Mouse (Mus musculus) thymus, adult 2 months (tissue): ENCODE data around the gene Epha6. TPM values are rescaled to one million over a fixed set of nuclear protein-coding genes. Genes with fewer than 3 reads are reported as not detected.

ENCODE experiments used
- DNase-seq: peaks from one replicate; pipeline ENCODE4 v3.0.0; 2021
- H3K27ac ChIP-seq: fragments of 200-500 bp; 2 replicates; pipeline ENCODE4 v1.5.1; 2012; ENCODE audit warnings: low read length, control low read depth; ENCODE audit not compliant: control insufficient read depth, insufficient read depth
- H3K27me3 ChIP-seq: fragments of 200-500 bp; 2 replicates; pipeline ENCODE4 v1.6.1; 2012; ENCODE audit warnings: mild to moderate bottlenecking, low read length, moderate library complexity, mixed read lengths; ENCODE audit not compliant: control insufficient read depth, insufficient read depth
- H3K36me3 ChIP-seq: fragments of 200-500 bp; 2 replicates; pipeline ENCODE4 v1.6.1; 2012; ENCODE audit warnings: mild to moderate bottlenecking, low read length, moderate library complexity; ENCODE audit not compliant: control insufficient read depth, insufficient read depth
- H3K4me1 ChIP-seq: fragments of 200-500 bp; replicated peaks from 2 replicates; pipeline ENCODE4 v1.6.1; 2012; ENCODE audit warnings: low read length; ENCODE audit not compliant: control insufficient read depth, insufficient read depth
- H3K4me3 ChIP-seq: fragments of 200-500 bp; 2 replicates; pipeline ENCODE4 v1.5.1; 2012; ENCODE audit warnings: mild to moderate bottlenecking, low read length, control low read depth, moderate library complexity; ENCODE audit not compliant: control insufficient read depth, insufficient read depth
- CTCF ChIP-seq: fragments of 200-500 bp; IDR thresholded peaks from 2 replicates; pipeline ENCODE4 v1.5.1; 2012; ENCODE audit warnings: mild to moderate bottlenecking, control low read depth, low read length, moderate library complexity, borderline replicate concordance; ENCODE audit not compliant: control insufficient read depth, poor library complexity, insufficient read depth; ENCODE audit errors: extremely low read depth
- POLR2A ChIP-seq: fragments of 200-500 bp; IDR thresholded peaks from 2 replicates; pipeline ENCODE4 v1.6.1; 2012; ENCODE audit warnings: mild to moderate bottlenecking, low read length, control low read depth, moderate library complexity; ENCODE audit not compliant: control insufficient read depth, poor library complexity, insufficient read depth; ENCODE audit errors: extremely low read depth
- WGBS: fragments of 180-500 bp; shearing (Covaris S2); methylation state at CpG from one replicate; pipeline ENCODE4 v1.1.7; 2018; 5-methylcytosine and 5-hydroxymethylcytosine counted together
- polyA plus RNA-seq: library from polyadenylated mRNA; depleted of rRNA; stranded (reverse); fragments of >200 nt; gene quantifications from 2 replicates; pipeline ENCODE4 v1.2.3, GENCODE M21; 2012

Gene Epha6
- polyA plus RNA-seq, 1 experiment = not detected

DNA sequence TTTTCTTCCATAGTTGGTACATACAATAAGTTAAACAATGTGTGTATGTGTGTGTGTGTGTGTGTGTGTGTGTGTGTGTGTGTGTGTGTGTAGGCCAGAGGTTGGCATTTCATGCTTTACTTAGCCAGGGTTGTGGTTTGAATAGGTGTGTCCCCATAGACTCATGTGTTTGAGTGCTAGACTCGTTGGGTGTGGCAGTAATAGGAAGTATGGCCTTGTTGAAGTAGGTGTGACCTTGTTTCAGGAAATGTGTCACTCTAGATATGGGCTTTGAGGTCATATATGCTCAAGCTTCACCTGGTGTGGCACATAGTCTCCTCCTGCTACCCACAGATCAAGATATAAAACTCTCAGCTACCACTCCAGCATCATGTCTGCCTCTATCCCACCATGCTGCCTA is 577.0 kb downstream of the Epha6 start:
- WGBS = 21% methylated on average over 1 of the region's 1 CpGs
- Histone ChIP-seq H3K4me1 (no peaks in the 10 kb centered on the region), H3K27ac (no peak overlapping the region), H3K27me3 (no peaks in the 10 kb centered on the region), H3K36me3 (no peaks in the 10 kb centered on the region), H3K4me3 (no peak overlapping the region)
- no peak for DNase-seq
- TF ChIP-seq CTCF (no peak), POLR2A (no peak)

DNA sequence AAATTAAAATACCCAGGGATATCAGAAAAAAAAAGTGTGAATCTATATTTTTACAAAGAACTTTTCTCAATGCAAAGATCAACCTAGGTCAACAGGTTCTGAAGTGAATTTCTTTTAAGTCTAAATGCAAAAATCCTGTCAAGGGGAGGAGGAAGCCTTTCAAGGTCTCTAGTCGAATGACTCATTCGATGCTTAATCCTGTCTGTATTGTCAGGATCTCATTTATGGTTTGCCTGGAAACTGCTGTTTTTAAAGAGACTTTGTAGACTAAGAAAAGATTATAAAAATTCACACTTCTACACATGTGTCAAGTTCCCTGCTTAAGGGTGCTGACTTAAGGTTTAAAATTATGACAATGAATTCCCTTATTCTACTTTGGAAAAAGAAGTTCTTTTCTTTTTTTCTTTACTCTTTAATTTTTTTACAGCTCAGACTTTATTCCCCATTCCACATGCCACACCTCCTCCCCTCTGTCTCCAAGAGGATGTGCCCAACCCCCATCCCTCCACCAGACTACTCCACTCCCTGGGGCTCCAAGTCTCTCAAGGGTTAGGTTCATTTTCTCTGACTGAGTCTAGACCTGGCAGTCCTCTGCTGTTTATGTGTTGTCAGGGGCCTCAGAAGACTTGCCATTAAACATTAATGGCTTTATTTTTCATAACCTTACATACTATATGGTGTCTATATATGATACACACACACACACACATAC is 598.3 kb downstream of the Epha6 start:
- Histone ChIP-seq H3K27me3 (no peaks in the 10 kb centered on the region), H3K4me1 (no peaks in the 10 kb centered on the region), H3K36me3 (no peaks in the 10 kb centered on the region), H3K27ac (no peak overlapping the region), H3K4me3 (no peak overlapping the region)
- TF ChIP-seq CTCF = no peak
- TF ChIP-seq POLR2A = no peak
- no peak for DNase-seq
- 78% methylated on average over 2 of the region's 2 CpGs for WGBS

DNA sequence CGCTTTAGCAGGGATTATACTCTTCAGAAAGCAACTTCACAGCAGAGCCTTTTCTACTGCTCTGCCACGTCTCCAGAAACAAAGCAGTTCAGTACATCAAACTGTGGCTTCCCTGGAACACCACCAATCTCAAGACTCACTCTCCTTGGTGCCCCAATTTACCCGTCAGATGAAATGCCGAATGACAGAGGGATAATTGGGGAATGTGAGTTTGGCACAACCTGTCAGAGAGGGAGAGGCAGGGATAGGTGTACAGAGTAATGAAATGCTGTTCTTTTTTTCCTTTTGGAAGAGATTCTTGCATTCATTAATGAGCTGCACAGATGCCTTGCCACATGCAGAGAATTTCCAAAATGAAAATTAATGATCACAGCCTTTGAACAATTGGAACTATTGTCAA is 635.5 kb downstream of the Epha6 start:
- no peak for TF ChIP-seq POLR2A
- no peak for TF ChIP-seq CTCF
- Histone ChIP-seq H3K4me3 (no peak overlapping the region), H3K27ac (no peak overlapping the region), H3K27me3 (no peaks in the 10 kb centered on the region), H3K4me1 (no peaks in the 10 kb centered on the region), H3K36me3 (no peaks in the 10 kb centered on the region)
- 76% methylated on average over 4 of the region's 4 CpGs for WGBS
- no peak for DNase-seq

GRCm38 (mm10) chr16:59955731-59956130 is 649.6 kb downstream of the Epha6 start:
- no peaks in the 10 kb centered on the region for H3K4me1 ChIP-seq
- 87% methylated on average over 2 of the region's 2 CpGs for WGBS
- H3K4me3 ChIP-seq = no peak overlapping the region
- no peaks in the 10 kb centered on the region for H3K27me3 ChIP-seq
- no peak overlapping the region for H3K27ac ChIP-seq
- DNase-seq = no peak
- no peak for TF ChIP-seq CTCF
- no peak for TF ChIP-seq POLR2A
- H3K36me3 ChIP-seq = no peaks in the 10 kb centered on the region

DNA sequence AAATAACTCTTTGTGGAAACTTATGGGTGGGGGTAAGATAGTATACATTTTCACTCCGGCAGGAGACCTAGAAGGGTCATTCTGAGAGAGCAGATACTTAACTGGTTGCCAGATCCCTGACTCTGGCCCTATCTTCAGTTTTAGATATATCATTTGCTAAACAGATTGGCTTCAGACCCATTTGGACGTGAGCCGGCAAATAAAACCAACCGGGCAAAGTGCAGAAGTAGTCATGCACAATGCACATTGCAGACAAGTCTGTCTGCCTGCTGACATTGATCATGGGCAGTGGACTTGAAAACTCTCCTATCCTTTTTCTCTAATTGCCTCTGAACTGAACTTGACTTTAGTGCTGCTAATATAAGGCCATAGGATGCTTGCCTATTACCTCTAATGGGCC is 681.6 kb downstream of the Epha6 start:
- no peaks in the 10 kb centered on the region for H3K4me1 ChIP-seq
- WGBS = 97% methylated on average over 4 of the region's 4 CpGs
- no peak for TF ChIP-seq POLR2A
- no peak for TF ChIP-seq CTCF

DNA sequence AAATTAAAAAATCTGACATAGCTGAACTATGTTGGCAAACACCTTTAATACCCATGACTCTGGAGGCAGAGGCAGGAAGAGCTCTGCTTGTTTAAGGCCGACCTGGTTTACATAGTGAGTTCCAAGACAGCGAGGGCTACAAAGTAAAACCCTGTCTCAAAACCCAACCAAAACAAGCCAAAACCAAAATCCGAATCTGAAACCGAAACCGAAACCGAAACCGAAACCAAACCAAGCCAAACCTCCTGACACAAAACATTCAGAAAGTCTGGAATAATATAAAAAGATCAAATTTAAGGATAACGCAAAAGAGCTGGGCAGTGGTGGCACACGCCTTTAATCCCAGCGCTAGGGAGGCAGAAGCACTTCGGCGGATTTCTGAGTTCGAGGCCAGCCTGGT is 725.3 kb downstream of the Epha6 start:
- 94% methylated on average over 13 of the region's 13 CpGs for WGBS
- no peak overlapping the region for H3K27ac ChIP-seq
- no peaks in the 10 kb centered on the region for H3K4me1 ChIP-seq
- no peaks in the 10 kb centered on the region for H3K36me3 ChIP-seq
- H3K4me3 ChIP-seq = no peak overlapping the region
- no peaks in the 10 kb centered on the region for H3K27me3 ChIP-seq
- DNase-seq = no peak
- no peak for TF ChIP-seq POLR2A

More for the DNA sequence above, 681.6 kb downstream of the Epha6 start:
- H3K27ac ChIP-seq = no peak overlapping the region
- no peak for DNase-seq
- no peaks in the 10 kb centered on the region for H3K36me3 ChIP-seq
- H3K27me3 ChIP-seq = no peaks in the 10 kb centered on the region
- H3K4me3 ChIP-seq = no peak overlapping the region

- no peaks in the 10 kb centered on the region for H3K36me3 ChIP-seq
- no peak overlapping the region for H3K27ac ChIP-seq
- TF ChIP-seq POLR2A = no peak
- TF ChIP-seq CTCF = no peak
- H3K27me3 ChIP-seq = no peaks in the 10 kb centered on the region
- no peak overlapping the region for H3K4me3 ChIP-seq
- DNase-seq = no peak
- 99% methylated on average over 3 of the region's 3 CpGs for WGBS
- no peaks in the 10 kb centered on the region for H3K4me1 ChIP-seq
Measured at GRCm38 (mm10) chr16:59871792-59872191, 733.5 kb downstream of the Epha6 start.
